Mouse (Mus musculus) cerebellum, adult 11-12 months (tissue): ENCODE data around the gene Gm20441.
"Not testable (repeated sequence)": the region's sequence is repeated elsewhere in the genome, so short reads cannot be mapped to it uniquely, and the experiment has no call there.

Source experiments
- DNase-seq: peaks from one replicate; pipeline ENCODE4 v3.0.0; 2022

Gm20441 gene

GRCm38 (mm10) chr10:75779206-75780174 lies 1.3 kb downstream of the Gm20441 start:
- no peak for DNase-seq

GRCm38 (mm10) chr10:75777885-75778284 lies 2.9 kb downstream of the Gm20441 start:
- peak; percentile 48 for DNase-seq

GRCm38 (mm10) chr10:75776562-75776961 lies 4.2 kb downstream of the Gm20441 start:
- DNase-seq, result no peak

GRCm38 (mm10) chr10:75774587-75774986 lies 6.2 kb downstream of the Gm20441 start:
- no peak for DNase-seq

- DNase-seq, result no peak
Measured at GRCm38 (mm10) chr10:75774102-75774501, 6.7 kb downstream of the Gm20441 start.

- DNase-seq, result peak; percentile 93
Measured at GRCm38 (mm10) chr10:75772795-75773664, 7.7 kb downstream of the Gm20441 start, which contains the start of gene Ddt. Gene Ddt, minus strand, starts transcription at chr10:75773414.

- not testable (repeated sequence) for DNase-seq
Measured at GRCm38 (mm10) chr10:75767756-75768155, 13.0 kb downstream of the Gm20441 start.

- DNase-seq, result no peak
Measured at GRCm38 (mm10) chr10:75766856-75767255, 13.9 kb downstream of the Gm20441 start.

- peak; percentile 68 for DNase-seq
Measured at GRCm38 (mm10) chr10:75764519-75765473, 16.0 kb downstream of the Gm20441 start.

- DNase-seq, result peak; percentile 96
Measured at GRCm38 (mm10) chr10:75763682-75764518, 16.9 kb downstream of the Gm20441 start, which contains the start of gene Cabin1. Gene Cabin1, minus strand, starts transcription at chr10:75764341.

GRCm38 (mm10) chr10:75762413-75762812 lies 18.3 kb downstream of the Gm20441 start:
- no peak for DNase-seq

- DNase-seq, result no peak
Measured at GRCm38 (mm10) chr10:75760311-75760710, 20.4 kb downstream of the Gm20441 start.

- DNase-seq, result no peak
Measured at GRCm38 (mm10) chr10:75756719-75757118, 24.0 kb downstream of the Gm20441 start.

- peak; percentile 76 for DNase-seq
Measured at GRCm38 (mm10) chr10:75744017-75744416, 36.7 kb downstream of the Gm20441 start.

- peak; percentile 73 for DNase-seq
Measured at GRCm38 (mm10) chr10:75743369-75743768, 37.4 kb downstream of the Gm20441 start.

- peak; percentile 36 for DNase-seq
Measured at GRCm38 (mm10) chr10:75740866-75741265, 39.9 kb downstream of the Gm20441 start.

GRCm38 (mm10) chr10:75725449-75725848 lies 55.3 kb downstream of the Gm20441 start:
- DNase-seq, result no peak
